13 mouse cellular contexts compared by ENCODE assay signal in genomic region chr17:25139960-25140359, GRCm38 (mm10). TPM values are rescaled to one million over a fixed set of nuclear protein-coding genes. Genes with fewer than 3 reads are reported as not detected.
DNase-seq lines count a peak whose midpoint lies in the region; ATAC-seq and TF ChIP-seq lines count a peak whose summit lies in the region.
"Had no signal": no experiment of that assay in that cellular context is flagged by ENCODE, and none has a peak within 500 bp of the region (broad histone marks: within the 10 kb centered on the region; RNA-seq: fewer than 3 reads in every experiment).

No protein-coding gene starts in this region.

- no peak overlapping the region for H3K4me2 ChIP-seq in hindbrain, postnatal 0 days (ENCODE audit: low read depth, low read length)
- H3K4me2 ChIP-seq in hindbrain, embryonic 12.5 days (replicated peaks) = no peak overlapping the region
- H3K4me2 ChIP-seq: embryonic facial prominence, embryonic 13.5 days; neural tube, embryonic 12.5 days had no signal

- 72% methylated on average over 4 of the region's 4 CpGs for WGBS in hindbrain, postnatal 0 days
- 77% methylated on average over 4 of the region's 4 CpGs for WGBS in hindbrain, embryonic 12.5 days

- no peak for ATAC-seq in hindbrain, postnatal 0 days
- no peak for ATAC-seq in hindbrain, embryonic 12.5 days (ENCODE audit: low FRiP score)
- ATAC-seq in erythroblast, adult 5-6 weeks (replicated peaks; ENCODE audit: low FRiP score, poor library complexity, severe bottlenecking) = peak; percentile 60; the same call in 1 of the 2 replicates
- no peak for ATAC-seq in activated CD4-positive, CD25-positive, alpha-beta regulatory T cell, adult 4 months

- H3K9me3 ChIP-seq in hindbrain, postnatal 0 days (ENCODE audit: low read length) = no peaks in the 10 kb centered on the region
- no peaks in the 10 kb centered on the region for H3K9me3 ChIP-seq in hindbrain, embryonic 12.5 days (replicated peaks)
- no peaks in the 10 kb centered on the region for H3K9me3 ChIP-seq in E14TG2a.4 (ENCODE audit: low read length)
- H3K9me3 ChIP-seq: embryonic facial prominence, embryonic 13.5 days; neural tube, embryonic 12.5 days had no signal

- no peak overlapping the region for H3K4me3 ChIP-seq in hindbrain, postnatal 0 days (ENCODE audit: low read length)
- H3K4me3 ChIP-seq in hindbrain, embryonic 12.5 days = no peak overlapping the region
- H3K4me3 ChIP-seq in E14TG2a.4 (replicated peaks; ENCODE audit: low read length) = no peak overlapping the region
- H3K4me3 ChIP-seq: embryonic facial prominence, embryonic 13.5 days; neural tube, embryonic 12.5 days had no signal

- DNase-seq in hindbrain, postnatal 0 days (ENCODE audit: low spot score) = peak; percentile 25
- DNase-seq in 3T3-L1 (ENCODE audit: low read depth, low spot score) = peak; percentile 70
- DNase-seq in testis, postnatal 14 days (ENCODE audit: low spot score) = no peak
- DNase-seq: right cerebral cortex, postnatal 14 days had no signal

- H3K27me3 ChIP-seq in hindbrain, postnatal 0 days (ENCODE audit: insufficient read depth, low read length) = no peaks in the 10 kb centered on the region
- no peaks in the 10 kb centered on the region for H3K27me3 ChIP-seq in hindbrain, embryonic 12.5 days
- no peaks in the 10 kb centered on the region for H3K27me3 ChIP-seq in E14TG2a.4 (ENCODE audit: insufficient read depth, low read length)
- H3K27me3 ChIP-seq: embryonic facial prominence, embryonic 13.5 days; neural tube, embryonic 12.5 days had no signal

- H3K27ac ChIP-seq in hindbrain, postnatal 0 days = no peak overlapping the region
- H3K27ac ChIP-seq in hindbrain, embryonic 12.5 days = no peak overlapping the region
- H3K27ac ChIP-seq: embryonic facial prominence, embryonic 13.5 days; neural tube, embryonic 12.5 days had no signal

- H3K36me3 ChIP-seq in hindbrain, postnatal 0 days (ENCODE audit: insufficient read depth, low read length) = no peaks in the 10 kb centered on the region
- H3K36me3 ChIP-seq in hindbrain, embryonic 12.5 days = peaks cover 21% of the 10 kb centered on the region
- H3K36me3 ChIP-seq in E14TG2a.4 (ENCODE audit: insufficient read depth, low read length) = peaks cover 65% of the 10 kb centered on the region

- no peaks in the 10 kb centered on the region for H3K4me1 ChIP-seq in hindbrain, postnatal 0 days (ENCODE audit: insufficient read depth, low read length)
- peaks cover 7% of the 10 kb centered on the region; the same call in 1 of the 2 replicates for H3K4me1 ChIP-seq in hindbrain, embryonic 12.5 days
- peaks cover 29% of the 10 kb centered on the region for H3K4me1 ChIP-seq in E14TG2a.4 (replicated peaks; ENCODE audit: low read depth, low read length)
- H3K4me1 ChIP-seq: embryonic facial prominence, embryonic 13.5 days had no signal

- H3K9ac ChIP-seq in hindbrain, postnatal 0 days (replicated peaks; ENCODE audit: low read length) = no peak overlapping the region
- H3K9ac ChIP-seq in hindbrain, embryonic 12.5 days = no peak overlapping the region
- H3K9ac ChIP-seq: embryonic facial prominence, embryonic 13.5 days; neural tube, embryonic 12.5 days had no signal

- peak; percentile 53 for TF ChIP-seq CTCF in hindbrain, postnatal 0 days (IDR thresholded peaks at IDR 0.05; ENCODE audit: low read depth)
- peak; percentile 54 for TF ChIP-seq CTCF in E14TG2a.4 (conservative IDR thresholded peaks at IDR 0.05; ENCODE audit: low read length)

RNA-seq across cellular contexts. Expression of gene Clcn7, which starts 6.8 kb away (rescaled TPM):
- total RNA-seq in hindbrain, postnatal 0 days (2014; rRNA removed) = 34.9 and 40.6 TPM in 2 replicates
- polyA plus RNA-seq in hindbrain, postnatal 0 days (2015; fragmentation: Nextera tagmentation; extraction: Ambion mirVana) = 22.9 and 23.3 TPM in 2 replicates
- 24.4 and 26.9 TPM in 2 replicates for polyA plus RNA-seq in hindbrain, embryonic 12.5 days (2016; fragmentation: Nextera tagmentation; extraction: Ambion mirVana)
- 3.7 and 8.6 TPM in 2 replicates for total RNA-seq in erythroblast, adult 5-6 weeks (2015; ENCODE audit: low replicate concordance)
- total RNA-seq in erythroblast, adult 5-6 weeks (2017; ENCODE audit: low replicate concordance) = 6.0 and 9.1 TPM in 2 replicates
- 10 to 100 TPM; 15.4 to 16.8 TPM for polyA plus RNA-seq in activated CD4-positive, CD25-positive, alpha-beta regulatory T cell, adult 4 months (2017; shearing (Covaris generic))

RNA-seq across cellular contexts. Expression of gene Ptx4, which starts 19.4 kb away (rescaled TPM):
- total RNA-seq in hindbrain, postnatal 0 days (2014; rRNA removed) = 0.63 TPM in 1 of 2 replicates, not detected in the other
- polyA plus RNA-seq in hindbrain, postnatal 0 days (2015; fragmentation: Nextera tagmentation; extraction: Ambion mirVana) = 0.21 and 0.26 TPM in 2 replicates
- not detected in 2 replicates for polyA plus RNA-seq in hindbrain, embryonic 12.5 days (2016; fragmentation: Nextera tagmentation; extraction: Ambion mirVana)
- not detected in 2 replicates for total RNA-seq in erythroblast, adult 5-6 weeks (2015; ENCODE audit: low replicate concordance)
- not detected in 2 replicates for total RNA-seq in erythroblast, adult 5-6 weeks (2017; ENCODE audit: low replicate concordance)
- polyA plus RNA-seq in activated CD4-positive, CD25-positive, alpha-beta regulatory T cell, adult 4 months (2017; shearing (Covaris generic)) = not detected
- polyA plus RNA-seq: kidney, embryonic 16.5 days; neural tube, embryonic 12.5 days had no signal

RNA-seq across cellular contexts. Expression of gene Ccdc154, which starts 22.3 kb away (rescaled TPM):
- not detected in 2 replicates for total RNA-seq in hindbrain, postnatal 0 days (2014; rRNA removed)
- polyA plus RNA-seq in hindbrain, postnatal 0 days (2015; fragmentation: Nextera tagmentation; extraction: Ambion mirVana) = not detected in 2 replicates
- polyA plus RNA-seq in hindbrain, embryonic 12.5 days (2016; fragmentation: Nextera tagmentation; extraction: Ambion mirVana) = not detected in 2 replicates
- total RNA-seq in erythroblast, adult 5-6 weeks (2015; ENCODE audit: low replicate concordance) = not detected in 2 replicates
- total RNA-seq in erythroblast, adult 5-6 weeks (2017; ENCODE audit: low replicate concordance) = 0.28 TPM in 1 of 2 replicates, not detected in the other
- not detected for polyA plus RNA-seq in activated CD4-positive, CD25-positive, alpha-beta regulatory T cell, adult 4 months (2017; shearing (Covaris generic))
- polyA plus RNA-seq: embryonic facial prominence, embryonic 13.5 days; heart, embryonic 16.5 days; kidney, embryonic 16.5 days; neural tube, embryonic 12.5 days had no signal

RNA-seq across cellular contexts. Expression of gene Telo2, which starts 24.2 kb away (rescaled TPM):
- 46.9 and 59.3 TPM in 2 replicates for total RNA-seq in hindbrain, postnatal 0 days (2014; rRNA removed)
- polyA plus RNA-seq in hindbrain, postnatal 0 days (2015; fragmentation: Nextera tagmentation; extraction: Ambion mirVana) = 32.5 and 33.1 TPM in 2 replicates
- polyA plus RNA-seq in hindbrain, embryonic 12.5 days (2016; fragmentation: Nextera tagmentation; extraction: Ambion mirVana) = 42.5 and 43.2 TPM in 2 replicates
- 3.5 and 5.9 TPM in 2 replicates for total RNA-seq in erythroblast, adult 5-6 weeks (2015; ENCODE audit: low replicate concordance)
- 6.3 and 11.6 TPM in 2 replicates for total RNA-seq in erythroblast, adult 5-6 weeks (2017; ENCODE audit: low replicate concordance)
- polyA plus RNA-seq in activated CD4-positive, CD25-positive, alpha-beta regulatory T cell, adult 4 months (2017; shearing (Covaris generic)) = 10 to 100 TPM; 16.8 to 18.7 TPM

RNA-seq across cellular contexts. Expression of gene Gm38655, which starts 35.3 kb away (rescaled TPM):
- total RNA-seq in hindbrain, postnatal 0 days (2014; rRNA removed) = not detected in 2 replicates
- not detected in 2 replicates for polyA plus RNA-seq in hindbrain, postnatal 0 days (2015; fragmentation: Nextera tagmentation; extraction: Ambion mirVana)
- polyA plus RNA-seq in hindbrain, embryonic 12.5 days (2016; fragmentation: Nextera tagmentation; extraction: Ambion mirVana) = not detected in 2 replicates
- total RNA-seq in erythroblast, adult 5-6 weeks (2015; ENCODE audit: low replicate concordance) = not detected in 2 replicates
- not detected in 2 replicates for total RNA-seq in erythroblast, adult 5-6 weeks (2017; ENCODE audit: low replicate concordance)
- polyA plus RNA-seq in activated CD4-positive, CD25-positive, alpha-beta regulatory T cell, adult 4 months (2017; shearing (Covaris generic)) = not detected
- total RNA-seq: left cerebral cortex, postnatal 14 days had no signal
- polyA plus RNA-seq: kidney, embryonic 16.5 days; neural tube, embryonic 12.5 days had no signal
